Mouse (Mus musculus) hindbrain, embryonic 16.5 days (tissue): ENCODE measurements around the gene Necap1. TPM values are rescaled to one million over a fixed set of nuclear protein-coding genes. Genes with fewer than 3 reads are reported as not detected.

Experiments
- microRNA-seq: library from miRNA; unstranded; fragments of <30 nt; microRNA quantifications from one replicate; pipeline ENCODE4, GENCODE M21; 2017
- polyA plus RNA-seq: library from polyadenylated mRNA; unstranded; fragments of >200 nt; fragmentation: Nextera tagmentation; extraction: Ambion mirVana; gene quantifications from 2 replicates; pipeline ENCODE4 v1.2.1, GENCODE M21; 2015

Gene Necap1
- polyA plus RNA-seq, 1 experiment from 2014 or later = 177 TPM

Small RNAs within 50 kb of the gene (microRNA-seq; reads per million reads assigned to microRNA genes)
- gene Mir7231 = not detected

Other genes starting within 250 kb of the Necap1 start
- not detected in 2 replicates for gene Dppa3, start 248.1 kb upstream of the Necap1 start, polyA plus RNA-seq
- gene Nanog, start 167.0 kb upstream of the Necap1 start, polyA plus RNA-seq = 0.08 and 0.25 TPM in 2 replicates
- gene Slc2a3, start 72.8 kb upstream of the Necap1 start, polyA plus RNA-seq = 57.0 and 57.4 TPM in 2 replicates
- 6.7 and 8.3 TPM in 2 replicates for gene Foxj2, start 54.6 kb upstream of the Necap1 start, polyA plus RNA-seq
- gene C3ar1, start 18.3 kb upstream of the Necap1 start, polyA plus RNA-seq = 1.2 and 2.2 TPM in 2 replicates
- 1.2 and 2.0 TPM in 2 replicates for gene Clec4a1, start 47.4 kb downstream of the Necap1 start, polyA plus RNA-seq
- 1.4 and 1.5 TPM in 2 replicates for gene Clec4a3, start 78.0 kb downstream of the Necap1 start, polyA plus RNA-seq
- not detected in 2 replicates for gene Clec4a4, start 115.9 kb downstream of the Necap1 start, polyA plus RNA-seq
- gene Clec4b1, start 175.5 kb downstream of the Necap1 start, polyA plus RNA-seq = not detected in 2 replicates
- gene Clec4a2, start 232.0 kb downstream of the Necap1 start, polyA plus RNA-seq = 1.6 and 1.8 TPM in 2 replicates